Mouse (Mus musculus) retina, postnatal 7 days (tissue): ENCODE measurements at regions not wholly inside any gene's neighbourhood (a gene's known extent, or its start where the extent isn't known, plus 50 kb on each side); places are given as distances from the start of the nearest gene placed in this dataset.

Source experiments
- DNase-seq: peaks from one replicate; pipeline ENCODE4 v3.0.0-alpha.2; 2012; ENCODE audit warnings: low read depth, low spot score

GRCm38 (mm10) chr11:52629776-52630175, 134.7 kb upstream of the Fstl4 start:
- no peak for DNase-seq

GRCm38 (mm10) chr11:52631579-52631978, 132.9 kb upstream of the Fstl4 start:
- no peak for DNase-seq

GRCm38 (mm10) chr11:52634189-52634588, 130.2 kb upstream of the Fstl4 start:
- DNase-seq = no peak

- DNase-seq = no peak
Measured at GRCm38 (mm10) chr11:52635716-52636389, 128.6 kb upstream of the Fstl4 start.

GRCm38 (mm10) chr11:52638939-52639338, 125.5 kb upstream of the Fstl4 start:
- no peak for DNase-seq

- DNase-seq = no peak
Measured at GRCm38 (mm10) chr11:52641725-52642338, 122.6 kb upstream of the Fstl4 start.

GRCm38 (mm10) chr11:52644081-52644768, 120.2 kb upstream of the Fstl4 start:
- no peak for DNase-seq

GRCm38 (mm10) chr11:52648176-52648839, 116.1 kb upstream of the Fstl4 start:
- no peak for DNase-seq

GRCm38 (mm10) chr11:52648849-52649400, 115.5 kb upstream of the Fstl4 start:
- no peak for DNase-seq

- DNase-seq = no peak
Measured at GRCm38 (mm10) chr11:52654640-52655039, 109.8 kb upstream of the Fstl4 start.

GRCm38 (mm10) chr11:52655720-52656474, 108.5 kb upstream of the Fstl4 start:
- no peak for DNase-seq

DNA sequence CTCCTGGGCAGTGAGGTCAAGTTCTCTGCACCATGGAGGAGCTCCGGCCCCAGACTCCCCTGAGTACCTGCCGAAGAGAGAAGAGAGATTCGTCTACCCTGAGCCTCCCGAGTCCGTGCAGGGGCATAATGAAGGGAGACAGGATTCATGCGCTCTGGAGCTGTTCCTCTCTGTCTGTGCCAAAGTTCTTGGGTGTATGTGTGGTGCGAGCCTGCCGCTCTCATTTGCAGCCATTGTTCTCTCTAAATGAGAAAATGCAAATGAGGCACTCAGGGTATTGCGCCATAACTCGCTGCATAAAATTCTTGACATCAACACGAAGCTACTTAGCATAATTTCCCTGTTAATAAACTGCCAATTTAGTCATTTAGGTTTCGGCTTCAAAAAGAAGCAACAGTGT, 103.2 kb upstream of the Fstl4 start:
- DNase-seq = no peak

- no peak for DNase-seq
Measured at GRCm38 (mm10) chr11:52661894-52662593, 102.4 kb upstream of the Fstl4 start.

- no peak for DNase-seq
Measured at GRCm38 (mm10) chr11:52665343-52665742, 99.1 kb upstream of the Fstl4 start.

DNA sequence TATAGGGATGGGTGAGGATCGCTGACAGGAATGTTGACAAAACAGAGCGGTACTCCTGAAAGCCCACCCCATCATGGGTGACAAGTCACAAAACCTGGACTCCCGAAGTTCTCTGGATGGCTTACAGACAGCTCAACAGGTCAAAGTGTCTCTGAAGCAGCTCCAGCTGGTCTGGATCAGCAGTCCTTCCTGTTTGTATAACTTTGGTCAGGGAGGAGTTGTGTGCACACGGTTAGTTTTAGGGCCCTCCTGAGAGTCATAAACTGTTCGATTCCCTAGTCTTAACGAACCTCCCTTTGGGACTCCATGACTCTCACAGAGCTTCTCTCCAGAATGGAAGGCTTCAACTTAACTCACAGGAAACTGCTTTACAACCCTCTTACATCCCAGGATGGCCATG, 89.4 kb upstream of the Fstl4 start:
- no peak for DNase-seq

DNA sequence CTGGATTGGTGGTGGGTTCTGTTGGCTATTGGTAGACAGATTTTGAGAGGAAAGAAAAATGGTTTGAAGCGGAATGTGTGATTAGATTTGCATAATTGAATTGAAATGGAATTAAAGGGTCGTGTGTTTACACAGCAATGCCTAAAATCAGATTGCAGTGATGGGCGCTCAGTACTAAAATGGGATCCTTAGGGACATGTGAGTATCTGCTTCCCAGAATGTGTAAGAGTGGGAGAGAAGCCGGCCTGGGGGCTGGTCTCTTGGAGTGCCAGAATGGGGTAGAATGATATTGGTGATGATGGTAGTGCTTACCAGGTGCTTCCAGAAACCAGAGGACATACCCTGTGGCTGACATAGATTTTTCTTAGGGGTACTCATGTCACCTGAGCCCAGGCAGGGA, 86.2 kb upstream of the Fstl4 start:
- DNase-seq = no peak

DNA sequence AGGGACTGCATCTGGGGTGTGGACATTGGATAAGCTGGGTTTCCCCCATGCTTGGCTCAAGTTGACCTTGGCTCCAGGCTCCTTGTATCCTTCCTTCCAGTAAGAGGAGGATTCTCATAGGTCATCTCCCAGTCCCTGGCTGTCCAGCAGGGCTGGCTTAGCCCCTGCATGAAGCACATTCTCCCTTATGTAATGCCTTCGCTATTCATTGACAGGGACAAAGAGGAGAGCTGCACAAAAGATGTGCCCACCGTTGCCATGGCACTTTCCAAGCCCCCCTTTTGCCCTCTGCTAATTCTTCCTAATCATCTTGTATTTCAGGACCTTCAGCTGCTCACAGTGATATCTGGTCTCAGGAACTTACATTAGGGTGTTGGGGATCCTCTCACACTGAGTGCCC, 79.0 kb upstream of the Fstl4 start:
- DNase-seq = peak; percentile 11

DNA sequence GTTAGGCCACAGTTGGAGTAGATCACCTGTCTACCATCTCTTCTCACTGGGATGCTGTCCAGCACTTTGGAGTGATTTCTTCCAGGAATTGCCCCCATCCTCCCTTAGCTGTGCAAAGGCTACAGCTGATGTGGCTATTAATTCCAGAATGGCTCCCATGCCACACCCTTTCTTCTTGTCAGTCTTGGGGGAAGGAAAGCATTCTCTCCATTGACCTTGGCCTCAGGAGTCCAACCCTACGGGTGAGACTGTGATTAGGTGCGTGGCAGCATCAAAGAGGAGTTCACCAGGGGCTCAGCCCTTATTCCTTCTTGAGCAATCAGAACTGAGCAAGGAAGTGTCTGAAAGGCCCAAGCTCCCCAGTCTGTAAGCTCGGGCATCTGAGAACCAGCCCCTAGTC, 71.7 kb upstream of the Fstl4 start:
- no peak for DNase-seq

DNA sequence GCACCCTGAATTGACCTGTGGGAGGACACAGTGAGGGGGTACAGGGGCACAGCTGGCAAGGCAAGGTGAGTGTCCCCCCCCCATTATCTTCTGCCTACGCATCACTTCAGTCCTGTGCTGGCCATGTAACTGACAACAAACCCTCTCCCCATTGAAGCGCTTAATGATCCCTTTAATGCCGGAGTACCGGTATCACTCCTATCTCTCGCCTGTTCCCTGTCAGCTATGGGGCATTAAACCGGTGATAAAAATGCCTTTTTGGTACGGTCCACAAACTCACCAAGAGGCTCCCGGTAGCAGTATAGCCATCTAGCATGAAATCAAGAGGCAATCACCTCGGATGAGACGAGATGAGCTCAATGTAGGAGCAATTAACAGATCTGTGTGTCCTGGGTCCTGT, 62.8 kb upstream of the Fstl4 start:
- DNase-seq = no peak

DNA sequence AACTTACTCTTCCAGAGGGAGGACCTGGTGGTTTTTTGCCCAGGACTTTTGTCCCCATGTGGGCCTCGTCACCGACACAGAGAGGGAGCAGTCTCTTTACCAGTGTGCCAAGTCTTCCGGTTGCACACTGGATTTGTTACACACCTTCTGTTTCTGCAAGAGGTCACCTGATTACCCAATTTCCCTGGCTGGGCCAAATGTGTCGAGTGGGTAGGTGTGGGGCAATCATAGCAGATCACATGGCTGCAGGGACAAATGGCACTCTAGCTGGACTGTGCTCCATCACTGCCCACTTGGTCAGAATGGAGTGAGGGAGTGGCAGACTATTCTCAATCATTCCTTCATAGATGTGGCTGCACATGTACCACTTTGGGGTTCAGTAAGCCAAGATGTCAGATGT, 61.0 kb upstream of the Fstl4 start:
- DNase-seq = no peak
